Mouse (Mus musculus) embryo, embryonic 11.5 days (tissue): Measurements from ENCODE around the gene Brms1l.

Experiments
- DNase-seq: peaks from one replicate; pipeline ENCODE4 v3.0.0-alpha.2; 2012; ENCODE audit warnings: low read depth, low spot score

Brms1l gene

DNA sequence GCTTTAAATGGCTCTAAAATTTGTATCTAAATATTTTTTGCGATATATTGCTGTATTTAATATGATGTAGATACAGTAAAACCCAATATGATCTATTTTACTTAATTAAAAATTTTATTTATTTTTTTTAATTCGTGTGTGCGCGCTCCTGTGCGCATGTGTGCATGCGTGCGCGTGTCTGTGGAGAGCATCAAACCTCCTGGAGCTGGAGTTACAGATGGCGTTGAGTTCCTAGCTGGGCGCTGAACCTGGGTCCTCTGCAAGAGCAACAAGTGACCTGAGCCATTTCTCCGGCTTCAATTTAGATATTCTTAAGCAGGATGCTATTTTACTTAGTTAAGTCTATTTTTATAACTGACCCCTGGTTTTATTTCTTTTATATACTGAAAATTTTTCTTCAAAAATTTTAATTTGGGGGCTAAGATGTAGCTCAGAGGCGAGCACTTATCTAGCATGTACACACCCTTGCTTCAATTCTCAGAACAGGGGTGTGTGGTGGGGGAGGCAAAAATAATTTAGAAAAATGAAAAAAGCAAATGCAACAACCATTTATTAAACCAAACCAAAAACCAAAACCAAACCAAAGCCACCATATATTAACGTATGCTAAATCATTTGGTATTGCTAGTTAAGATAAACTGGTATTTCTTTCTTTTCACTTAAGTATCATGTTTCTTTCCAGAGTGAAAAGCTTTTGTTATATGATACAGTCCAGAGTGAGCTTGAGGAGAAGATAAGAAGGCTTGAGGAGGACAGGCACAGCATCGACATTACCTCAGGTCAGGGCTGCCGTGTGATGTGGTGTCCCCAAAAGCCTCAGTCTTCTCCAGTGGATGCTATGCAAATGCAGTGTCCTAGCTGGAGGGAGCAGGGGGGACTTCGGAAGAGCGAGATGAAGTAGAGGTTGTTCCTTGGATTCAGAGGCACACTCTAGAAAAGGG is 23.6 kb downstream of the Brms1l start:
- DNase-seq: no peak

DNA sequence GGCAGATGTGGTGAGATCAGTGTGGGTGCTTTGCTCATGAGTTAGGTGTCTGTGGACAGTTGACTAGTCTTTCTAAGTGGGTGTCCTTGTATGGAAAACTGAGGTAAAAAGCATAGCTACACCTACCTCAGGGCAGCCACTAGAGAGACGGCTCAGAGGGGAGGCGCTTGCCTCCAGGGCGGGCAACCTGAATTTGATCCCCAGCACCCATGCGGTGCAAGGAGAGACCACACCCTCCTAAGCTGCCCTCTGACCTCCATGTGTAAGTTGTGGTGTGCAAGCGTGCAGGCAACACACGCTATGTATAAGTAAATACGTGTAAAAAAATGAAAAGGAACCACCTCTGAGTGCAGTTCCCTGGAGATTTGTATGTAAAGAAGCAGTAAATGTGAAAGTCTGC is 24.5 kb downstream of the Brms1l start:
- no peak for DNase-seq

DNA sequence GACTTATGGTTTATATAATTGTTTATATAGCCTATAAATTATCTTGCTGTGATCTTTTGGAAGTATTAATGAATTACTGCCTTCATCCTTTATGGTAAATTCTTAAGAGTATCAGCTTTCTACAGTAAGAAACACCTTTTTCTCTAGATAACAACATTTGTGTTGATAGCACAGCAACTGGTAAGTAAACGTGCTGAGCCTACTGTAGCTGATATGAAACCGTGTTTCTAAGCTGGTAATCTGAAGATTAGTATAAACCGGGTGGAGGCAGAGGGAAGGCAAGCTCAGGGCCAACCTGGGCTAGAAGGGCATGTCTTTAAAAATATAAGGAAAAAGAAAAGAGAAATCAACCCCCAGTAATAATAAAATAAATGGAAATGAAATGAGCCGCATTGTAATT is 31.6 kb downstream of the Brms1l start:
- DNase-seq: no peak

DNA sequence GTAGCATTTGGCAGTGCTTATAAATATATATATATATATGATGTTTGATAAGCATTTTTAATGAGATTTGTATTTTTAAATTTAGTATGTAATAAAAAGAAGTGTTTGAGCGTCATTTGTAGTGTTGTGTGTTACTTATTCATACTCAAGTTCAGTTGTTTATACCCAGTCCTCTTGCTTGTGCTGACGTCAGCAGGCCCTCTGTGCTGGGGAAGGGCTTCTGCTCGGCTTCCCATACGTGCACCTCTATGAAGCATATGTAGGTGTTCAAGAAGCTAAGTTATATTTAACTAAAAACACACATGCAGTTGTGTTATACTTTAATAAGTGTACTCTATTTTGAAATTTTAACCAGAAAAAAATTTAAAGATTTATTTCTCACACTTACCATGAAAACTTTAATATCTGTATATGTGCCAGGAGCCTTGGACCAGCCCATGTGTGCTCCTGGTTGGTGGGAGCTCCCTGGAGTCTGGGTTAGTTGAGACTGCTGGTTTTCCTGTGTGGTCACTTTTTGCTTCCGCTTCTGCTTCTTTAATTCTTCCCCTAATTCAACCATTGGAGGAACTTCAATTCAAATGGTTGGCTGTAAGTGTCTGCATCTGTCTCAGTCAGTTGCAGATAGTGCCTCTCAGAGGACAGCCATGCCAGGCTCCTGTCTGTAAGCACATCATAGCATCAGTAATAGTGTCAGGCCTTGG is 33.6 kb downstream of the Brms1l start:
- no peak for DNase-seq

DNA sequence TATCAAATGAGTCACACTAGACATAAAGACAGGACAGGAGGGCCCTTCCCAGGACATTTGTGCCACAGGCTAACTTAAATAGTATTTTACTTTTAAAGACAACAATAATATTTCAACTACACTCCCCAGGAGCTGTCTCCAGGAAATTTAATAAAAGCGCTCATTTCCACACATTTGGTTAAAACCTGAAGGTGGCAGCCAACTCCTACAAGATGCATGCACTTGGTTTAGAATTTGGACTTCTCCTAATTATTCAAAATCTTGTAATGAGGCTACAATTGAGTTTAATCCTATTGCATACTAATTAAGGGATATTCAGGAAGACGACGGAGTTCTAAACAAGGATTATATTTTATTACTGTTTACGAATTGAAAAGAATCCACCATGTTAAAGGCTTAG is 49.3 kb downstream of the Brms1l start:
- no peak for DNase-seq

DNA sequence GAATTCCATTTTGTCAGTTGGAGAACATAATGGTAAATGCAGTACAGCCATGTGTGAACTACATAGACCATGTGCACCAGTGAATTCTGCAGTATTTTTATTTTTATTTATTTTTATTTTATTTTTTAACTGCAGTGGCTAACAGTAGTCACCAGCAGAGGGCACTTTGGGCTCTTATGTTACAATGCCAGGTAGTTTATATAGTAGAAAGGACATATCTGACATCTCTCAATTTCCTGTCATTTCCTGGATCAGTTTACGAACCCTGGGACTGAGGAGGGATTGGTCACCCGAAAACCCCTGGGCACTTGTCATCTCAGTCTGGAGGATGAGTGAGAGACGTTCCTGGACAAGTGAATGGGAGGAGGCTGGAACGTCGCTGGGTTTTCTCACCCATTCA is 52.4 kb downstream of the Brms1l start:
- no peak for DNase-seq

DNA sequence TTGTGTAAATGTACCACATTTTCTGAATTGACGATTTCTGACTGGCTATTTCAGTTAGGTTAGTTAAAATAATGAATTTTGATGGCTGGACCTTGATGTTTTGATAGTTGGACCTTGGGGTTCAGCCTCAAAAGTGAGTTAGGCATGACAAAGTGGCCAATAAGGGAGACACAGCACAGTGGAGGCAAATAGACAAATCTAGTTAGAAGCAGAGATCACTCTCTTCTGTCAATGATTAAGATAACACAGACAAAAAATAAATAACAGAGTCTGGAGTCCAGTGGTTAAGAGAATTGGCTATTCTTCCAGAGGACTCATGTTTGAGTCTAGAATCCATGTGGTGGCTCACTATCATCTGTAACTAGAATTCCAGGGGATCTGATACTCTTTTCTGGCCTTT is 68.7 kb downstream of the Brms1l start:
- DNase-seq: no peak

DNA sequence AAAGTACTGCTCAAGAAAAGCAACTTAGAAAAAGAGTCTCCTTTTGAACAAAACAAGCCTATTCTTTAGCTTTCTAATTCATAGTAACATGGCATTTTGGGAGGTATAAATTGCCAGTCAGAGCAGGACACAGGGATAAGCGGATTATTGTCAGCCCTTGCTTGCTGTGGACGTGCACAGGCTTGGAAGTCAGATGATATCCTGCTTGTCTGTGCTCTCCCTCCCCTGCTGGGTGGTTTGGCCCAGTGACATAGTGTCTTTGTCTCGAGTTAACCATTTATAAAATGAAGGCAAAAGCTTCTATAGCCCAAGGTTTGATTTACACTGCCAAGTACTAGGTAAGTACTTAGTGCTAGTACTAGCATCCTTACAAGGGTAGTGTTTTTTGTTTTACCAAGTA is 76.0 kb downstream of the Brms1l start:
- DNase-seq: no peak

DNA sequence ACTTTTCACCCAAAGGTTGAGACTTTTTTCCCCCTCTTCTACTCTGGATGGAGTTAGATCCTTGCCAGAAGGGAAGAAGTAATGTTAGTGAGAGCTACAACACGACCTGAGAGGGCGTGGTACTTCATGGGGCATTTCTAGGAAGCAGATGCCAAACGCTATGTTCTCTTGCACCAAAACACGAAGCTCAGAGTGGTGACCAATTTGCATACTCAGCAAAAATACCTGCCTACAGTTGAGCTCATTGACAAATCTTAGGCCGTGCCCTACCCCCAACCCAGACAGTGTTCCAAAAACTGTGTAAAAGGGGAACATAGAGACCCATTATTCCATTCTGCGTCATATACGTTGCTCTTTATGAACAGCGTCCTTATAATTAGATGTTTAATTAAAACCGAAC is 77.1 kb downstream of the Brms1l start:
- no peak for DNase-seq

DNA sequence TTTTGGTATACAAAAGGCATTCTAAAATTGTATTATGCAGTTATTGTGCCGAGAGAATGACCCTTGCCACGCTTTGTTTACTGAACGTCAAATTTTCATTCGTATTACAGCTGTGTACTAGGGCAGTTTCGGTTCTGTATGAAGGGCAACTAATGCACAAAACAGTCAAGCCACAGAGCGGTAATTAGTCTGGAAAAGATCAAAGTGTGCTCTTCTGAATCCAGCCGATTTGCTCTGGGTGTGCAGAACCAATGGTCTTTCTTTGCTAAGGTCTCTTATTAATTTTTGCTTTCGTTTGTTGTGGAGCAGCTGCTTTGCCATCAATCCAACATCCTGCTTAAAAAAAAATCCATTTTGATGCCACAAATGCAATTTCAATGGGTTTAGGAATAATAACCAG is 80.1 kb downstream of the Brms1l start:
- DNase-seq: no peak

DNA sequence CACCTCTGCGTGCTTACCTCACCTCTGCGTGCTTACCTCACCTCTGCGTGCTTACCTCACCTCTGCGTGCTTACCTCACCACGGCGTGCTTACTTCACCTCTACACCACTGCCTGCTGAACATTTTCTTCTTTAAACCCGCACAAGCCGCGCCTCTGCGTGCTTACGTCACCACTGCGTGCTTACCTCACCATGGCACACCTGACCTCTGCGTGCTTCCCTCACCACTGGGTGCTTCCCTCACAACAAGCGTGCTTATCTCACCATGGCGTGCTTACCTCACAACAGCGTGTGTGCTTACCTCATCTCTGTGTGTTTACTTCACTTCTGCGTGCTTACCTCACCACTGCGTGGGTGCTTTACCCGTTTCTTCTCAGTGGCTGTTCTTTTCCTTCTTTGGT is 80.9 kb downstream of the Brms1l start:
- no peak for DNase-seq
